Mouse (Mus musculus): ENCODE measurements around the gene Gpr18. TPM values are rescaled to one million over a fixed set of nuclear protein-coding genes. Genes with fewer than 3 reads are reported as not detected.

Gene Gpr18
- total RNA-seq, 2 experiments from 2014 or later, result not detected

DNA sequence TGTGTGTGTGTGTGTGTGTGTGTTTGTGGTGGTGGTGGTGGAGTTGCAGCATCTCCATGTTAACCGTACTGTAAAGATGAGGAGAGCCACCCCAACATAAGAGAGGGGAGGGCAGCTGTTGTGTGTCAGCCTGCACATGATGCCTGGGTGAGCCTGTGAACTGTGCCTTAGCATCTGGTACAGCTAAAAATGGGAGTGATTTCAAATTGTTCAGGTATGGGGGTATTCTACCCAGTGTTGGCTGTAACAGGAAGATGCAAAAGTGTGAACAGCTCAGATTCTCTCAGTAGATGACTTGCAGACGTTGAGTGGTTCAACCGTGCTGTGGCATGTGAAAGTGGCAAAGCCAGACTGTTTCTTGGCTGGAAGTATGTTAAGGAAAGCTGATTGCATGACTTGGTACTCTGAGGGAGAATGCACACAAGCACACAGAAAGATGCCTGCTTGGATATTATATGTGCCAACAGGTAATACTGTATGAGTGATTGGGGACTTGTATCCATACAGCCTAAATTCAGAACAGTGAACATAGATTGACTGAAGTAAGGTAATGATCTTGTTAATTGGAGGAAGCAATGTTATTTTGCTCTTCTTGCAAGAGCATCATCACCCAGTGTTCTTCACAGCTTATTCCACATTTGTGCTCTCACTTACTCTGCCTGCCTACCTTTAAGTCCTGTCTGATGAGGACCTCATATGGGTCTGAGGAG, 42.6 kb upstream of the Gpr18 start:
- H3K27ac ChIP-seq, result no peak overlapping the region
- DNase-seq (ENCODE audit: low spot score in 2 of 2), result no peak
- no peak for TF ChIP-seq CTCF (conservative IDR thresholded peaks at IDR 0.05)
- H3K4me3 ChIP-seq, result no peak overlapping the region

DNA sequence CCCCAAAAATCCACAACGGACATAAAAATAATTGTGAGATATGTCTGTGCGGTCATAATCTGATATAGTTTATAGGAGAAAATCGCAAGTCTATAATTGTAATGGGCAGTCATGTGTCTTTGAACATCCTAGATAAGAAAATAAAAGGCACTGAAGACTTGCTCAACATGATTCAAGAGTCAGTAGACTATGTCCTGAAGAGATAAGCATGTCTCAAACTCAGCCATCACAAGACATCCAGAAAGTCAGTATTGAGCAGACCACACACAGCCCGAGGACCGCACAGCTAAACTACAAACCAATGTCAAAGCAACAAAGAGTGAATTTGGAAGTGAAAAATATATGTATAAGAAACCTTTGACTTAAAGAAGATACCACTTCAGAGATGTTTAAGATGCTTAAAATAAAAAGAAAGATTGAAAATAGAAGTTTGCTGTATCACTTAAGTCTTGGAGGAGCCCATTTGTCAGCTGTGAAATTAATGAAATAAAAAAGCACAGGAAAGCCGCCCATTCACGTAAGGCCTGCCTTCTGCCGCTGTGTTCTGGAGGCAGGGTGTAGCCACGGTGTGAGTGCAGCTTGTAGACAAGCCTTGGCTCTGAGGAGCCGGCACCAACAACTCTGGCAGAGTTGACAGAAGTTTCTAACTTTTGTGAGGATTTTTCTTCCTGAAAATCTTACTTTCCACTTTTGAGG, 41.7 kb upstream of the Gpr18 start:
- Histone ChIP-seq H3K4me3 (no peak overlapping the region), H3K27ac (no peak overlapping the region)
- no peak for DNase-seq (ENCODE audit: low spot score in 2 of 2)
- no peak for TF ChIP-seq CTCF (conservative IDR thresholded peaks at IDR 0.05)

DNA sequence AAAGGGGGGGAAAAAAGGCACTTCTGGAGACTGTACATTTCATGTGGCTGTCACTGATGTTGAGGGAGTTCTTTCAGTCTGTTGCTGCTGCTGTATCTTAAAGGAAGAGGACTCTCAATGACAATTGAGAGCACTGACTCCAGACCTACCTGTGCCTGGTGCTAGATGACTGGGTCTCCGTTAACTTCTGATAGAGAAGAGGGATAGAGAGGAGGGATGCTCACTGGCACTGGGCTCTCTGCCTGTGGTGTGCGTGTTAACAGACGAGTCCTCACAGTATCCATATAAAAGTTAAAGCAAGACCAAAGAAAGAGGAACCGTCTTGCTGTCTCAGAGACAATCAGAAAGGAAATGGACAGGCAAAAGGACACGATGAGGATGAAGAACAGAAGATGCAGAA, 40.7 kb upstream of the Gpr18 start:
- H3K4me3 ChIP-seq, result no peak overlapping the region
- no peak overlapping the region for H3K27ac ChIP-seq
- no peak for DNase-seq (ENCODE audit: low spot score in 2 of 2)
- TF ChIP-seq CTCF (conservative IDR thresholded peaks at IDR 0.05), result no peak

DNA sequence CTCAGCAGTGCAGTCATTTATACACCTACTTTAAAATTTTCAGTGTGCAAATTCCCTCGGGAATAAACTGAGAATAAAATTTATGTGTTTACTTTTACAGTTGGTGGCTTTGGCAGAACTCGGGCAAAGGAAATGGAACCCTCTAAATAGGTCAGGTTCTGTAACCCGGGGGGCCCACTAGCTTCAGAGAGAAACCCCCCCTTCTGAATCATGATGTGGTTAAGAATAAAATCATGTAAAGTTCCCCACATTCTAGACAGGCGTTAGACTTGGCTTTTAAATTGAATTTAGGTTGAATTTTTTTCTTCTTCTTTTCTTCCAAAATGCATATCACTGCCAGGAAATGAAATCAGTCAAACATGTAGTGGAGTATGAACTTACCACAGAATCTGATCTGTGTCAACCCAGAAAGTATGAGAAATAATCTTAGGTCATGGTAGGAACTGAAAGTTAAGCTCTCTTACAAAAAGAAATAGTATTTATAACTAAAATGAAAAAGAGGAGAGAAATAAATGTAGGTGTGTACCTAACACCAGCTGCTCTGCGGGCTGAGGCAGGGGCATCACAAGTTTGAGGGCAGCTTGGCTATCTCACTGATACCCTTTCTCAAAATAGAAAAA, 39.7 kb upstream of the Gpr18 start:
- TF ChIP-seq CTCF (conservative IDR thresholded peaks at IDR 0.05), result no peak
- no peak overlapping the region for H3K27ac ChIP-seq

DNA sequence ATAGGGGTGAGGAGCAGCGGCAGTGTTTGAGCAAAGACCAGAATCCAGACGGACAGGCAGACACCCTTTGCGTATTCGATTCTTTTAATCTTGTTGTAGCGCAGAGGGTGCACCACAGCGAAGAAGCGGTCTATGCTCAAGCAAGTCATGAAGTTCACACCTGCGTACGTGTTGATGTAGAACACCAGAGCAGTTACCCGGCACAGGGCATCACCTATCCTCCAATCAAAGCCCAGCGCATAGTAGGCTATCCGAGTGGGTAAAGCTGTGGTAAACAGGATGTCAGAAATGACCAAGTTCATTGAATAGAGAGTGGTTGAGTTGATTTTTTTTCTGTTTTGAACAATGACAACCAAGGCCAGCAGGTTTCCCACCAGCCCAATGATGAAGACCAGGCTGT, 39.0 kb upstream of the Gpr18 start:
- H3K27ac ChIP-seq, result no peak overlapping the region
- no peak overlapping the region for H3K4me3 ChIP-seq
- no peak for TF ChIP-seq CTCF (conservative IDR thresholded peaks at IDR 0.05)
- DNase-seq (ENCODE audit: low spot score in 2 of 2), result no peak

More for the DNA sequence above, 39.7 kb upstream of the Gpr18 start:
- DNase-seq (ENCODE audit: low spot score in 2 of 2), result no peak
- H3K4me3 ChIP-seq, result no peak overlapping the region

DNA sequence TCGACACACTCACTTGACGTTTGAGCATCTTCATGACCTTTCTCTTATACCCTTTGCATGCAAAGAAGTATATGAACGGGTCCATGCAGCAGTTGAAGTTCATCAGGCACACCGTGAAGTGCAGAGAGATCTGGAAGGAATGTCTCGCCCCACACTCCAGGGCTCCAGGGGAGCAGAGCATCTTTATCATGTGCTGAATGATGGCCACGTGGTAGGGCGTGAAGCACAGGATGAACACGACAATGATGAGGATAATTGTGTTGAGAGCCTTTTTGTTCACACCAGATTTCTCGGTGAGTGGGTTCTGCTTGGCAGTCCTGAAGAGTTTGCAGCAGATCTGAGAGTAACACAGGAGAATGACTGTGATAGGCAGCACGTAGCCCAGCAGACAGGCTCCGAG, 38.5 kb upstream of the Gpr18 start:
- no peak for DNase-seq (ENCODE audit: low spot score in 2 of 2)
- no peak overlapping the region for H3K27ac ChIP-seq
- no peak for TF ChIP-seq CTCF (conservative IDR thresholded peaks at IDR 0.05)
- H3K4me3 ChIP-seq, result no peak overlapping the region

DNA sequence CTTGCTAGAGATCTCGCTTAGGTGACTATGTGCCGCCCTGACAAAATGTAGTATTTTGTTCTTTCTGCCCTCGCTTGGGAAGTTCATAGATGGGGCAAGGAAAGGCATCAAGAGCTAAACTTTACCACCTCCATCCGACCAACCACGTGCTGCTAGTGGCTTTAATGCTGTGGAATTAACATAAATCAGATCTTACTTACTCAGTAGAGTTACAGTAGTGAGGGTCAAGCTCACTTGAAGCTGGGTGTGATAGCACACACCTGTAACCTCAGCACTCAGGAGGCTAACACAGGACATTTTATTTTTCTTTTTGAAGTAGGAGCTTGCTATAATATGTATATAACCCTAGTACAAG, 36.4 kb upstream of the Gpr18 start:
- H3K4me3 ChIP-seq, result no peak overlapping the region
- no peak for TF ChIP-seq CTCF (conservative IDR thresholded peaks at IDR 0.05)
- no peak for DNase-seq (ENCODE audit: low spot score in 2 of 2)
- H3K27ac ChIP-seq, result no peak overlapping the region

DNA sequence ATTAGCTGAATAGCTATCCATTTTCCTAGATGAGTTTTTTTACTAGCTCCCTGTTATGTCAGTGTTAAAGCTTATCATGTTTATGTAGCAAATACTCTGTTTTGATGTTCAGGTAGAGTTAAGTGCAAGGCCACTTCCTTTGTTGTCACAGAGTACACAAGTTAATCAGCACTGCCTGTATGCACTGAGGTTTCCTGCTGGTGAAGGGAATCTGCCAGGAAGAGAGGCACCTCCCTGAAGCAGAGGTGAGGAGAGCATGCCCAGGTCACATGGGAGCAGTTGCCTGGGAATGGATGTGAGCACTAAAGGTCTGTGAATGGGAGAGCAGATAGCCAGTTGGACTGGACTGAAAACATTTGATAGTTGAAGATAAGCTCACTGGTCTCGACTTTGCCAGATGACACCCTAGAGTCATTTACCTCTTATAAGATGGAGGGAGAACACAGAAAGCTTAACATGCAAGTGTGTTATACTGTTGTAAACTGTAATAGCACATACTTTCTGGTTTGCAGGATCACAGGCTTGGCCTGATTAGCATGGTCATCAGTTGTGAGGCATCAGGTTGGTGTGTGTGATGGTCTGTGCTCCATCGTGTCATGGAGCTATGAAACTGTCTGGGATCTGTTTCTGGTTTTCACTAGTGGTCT, 35.9 kb upstream of the Gpr18 start:
- no peak for TF ChIP-seq CTCF (conservative IDR thresholded peaks at IDR 0.05)
- Histone ChIP-seq H3K4me3 (no peak overlapping the region), H3K27ac (no peak overlapping the region)
- no peak for DNase-seq (ENCODE audit: low spot score in 2 of 2)

DNA sequence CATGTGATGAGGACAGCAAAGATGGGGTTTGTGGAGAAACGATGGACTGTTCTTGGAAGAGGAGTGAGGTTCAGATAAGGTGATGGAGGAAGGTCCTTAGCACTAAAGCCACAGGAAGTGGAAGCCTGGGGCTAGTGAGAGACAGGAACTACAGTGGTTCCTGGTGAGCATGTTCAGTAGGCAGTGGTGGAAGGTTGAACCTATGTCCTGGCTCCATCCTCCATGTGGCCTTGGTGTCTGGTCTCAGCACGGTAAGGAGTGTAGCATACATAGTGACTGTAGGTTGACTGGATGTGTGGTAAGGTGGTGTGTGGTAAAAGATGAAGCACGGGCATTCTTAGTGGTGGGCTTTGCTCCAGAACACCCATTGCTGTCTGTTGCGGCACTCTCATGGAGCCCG, 34.3 kb upstream of the Gpr18 start:
- DNase-seq (ENCODE audit: low spot score in 2 of 2), result no peak
- TF ChIP-seq CTCF (conservative IDR thresholded peaks at IDR 0.05), result no peak
- Histone ChIP-seq H3K27ac (no peak overlapping the region), H3K4me3 (no peak overlapping the region)

DNA sequence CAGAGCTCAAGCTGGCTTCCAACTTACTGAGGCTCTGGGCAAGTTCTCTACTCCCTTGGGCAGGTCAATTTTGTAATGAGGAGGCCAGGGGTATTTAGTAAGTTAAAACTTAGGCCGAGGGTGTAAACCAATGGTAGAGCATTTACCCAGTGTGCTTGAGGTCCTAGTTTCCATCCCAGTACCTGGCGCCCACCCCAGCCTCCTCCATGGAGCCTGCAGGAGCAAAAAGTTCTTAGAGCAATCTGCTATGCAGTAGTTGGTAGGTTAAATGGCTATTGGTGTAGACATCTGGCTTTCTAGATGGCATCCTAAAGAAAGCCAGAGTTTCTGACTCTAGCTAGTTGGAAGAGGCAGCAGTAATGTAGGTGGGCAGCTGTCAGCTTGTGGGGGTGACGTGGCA, 33.9 kb upstream of the Gpr18 start:
- H3K27ac ChIP-seq, result no peak overlapping the region
- no peak overlapping the region for H3K4me3 ChIP-seq
- DNase-seq (ENCODE audit: low spot score in 2 of 2), result no peak
- TF ChIP-seq CTCF (conservative IDR thresholded peaks at IDR 0.05), result no peak

DNA sequence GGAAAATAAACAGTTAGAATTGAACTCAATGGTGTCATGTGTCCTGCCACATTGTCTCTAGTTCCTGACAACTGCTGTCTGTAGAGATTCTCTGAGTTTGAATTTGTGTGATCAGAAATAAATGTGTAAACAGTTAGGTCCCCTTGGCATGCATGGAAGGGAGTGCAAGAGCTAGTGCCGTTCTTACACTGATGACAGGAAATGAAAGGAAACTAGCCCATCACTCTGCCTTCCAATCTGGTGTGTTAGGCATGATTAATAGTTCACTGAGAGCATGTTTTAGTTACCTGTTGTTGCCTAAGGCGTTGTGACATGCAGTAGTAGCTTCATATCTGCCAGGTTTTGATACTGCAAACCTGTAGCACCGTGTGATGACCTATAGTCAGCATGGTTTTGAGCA, 32.4 kb upstream of the Gpr18 start:
- no peak for DNase-seq (ENCODE audit: low spot score in 2 of 2)
- Histone ChIP-seq H3K4me3 (no peak overlapping the region), H3K27ac (no peak overlapping the region)
- no peak for TF ChIP-seq CTCF (conservative IDR thresholded peaks at IDR 0.05)

DNA sequence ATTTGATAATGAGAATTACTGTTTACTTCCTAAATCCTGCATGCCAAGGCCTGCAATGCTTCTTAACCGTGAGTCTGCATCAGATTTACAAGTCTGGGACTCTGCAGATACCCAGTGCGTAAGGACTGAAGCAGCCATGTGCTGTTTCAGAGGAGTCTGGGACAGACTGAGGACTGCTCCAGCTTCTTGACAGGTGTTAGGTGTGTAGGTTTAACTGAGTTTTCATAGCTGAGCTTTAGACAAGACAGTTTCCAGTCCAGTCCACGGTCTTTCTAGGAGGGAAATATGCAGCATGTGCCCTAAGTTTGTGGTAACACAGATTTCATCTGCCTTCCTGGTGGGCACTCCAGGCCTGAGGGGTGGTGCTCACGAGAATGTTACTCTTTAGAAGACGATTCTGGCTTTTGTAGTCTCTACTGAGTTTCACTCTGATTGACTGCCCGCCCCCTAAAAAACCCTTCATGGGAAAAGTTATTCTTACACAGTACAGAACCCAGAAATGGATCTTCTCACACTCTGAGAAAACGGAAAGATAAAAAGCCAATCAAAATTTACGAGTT, 31.7 kb upstream of the Gpr18 start:
- no peak for TF ChIP-seq CTCF (conservative IDR thresholded peaks at IDR 0.05)
- H3K4me3 ChIP-seq, result no peak overlapping the region
- DNase-seq (ENCODE audit: low spot score in 2 of 2), result no peak
- H3K27ac ChIP-seq, result no peak overlapping the region

DNA sequence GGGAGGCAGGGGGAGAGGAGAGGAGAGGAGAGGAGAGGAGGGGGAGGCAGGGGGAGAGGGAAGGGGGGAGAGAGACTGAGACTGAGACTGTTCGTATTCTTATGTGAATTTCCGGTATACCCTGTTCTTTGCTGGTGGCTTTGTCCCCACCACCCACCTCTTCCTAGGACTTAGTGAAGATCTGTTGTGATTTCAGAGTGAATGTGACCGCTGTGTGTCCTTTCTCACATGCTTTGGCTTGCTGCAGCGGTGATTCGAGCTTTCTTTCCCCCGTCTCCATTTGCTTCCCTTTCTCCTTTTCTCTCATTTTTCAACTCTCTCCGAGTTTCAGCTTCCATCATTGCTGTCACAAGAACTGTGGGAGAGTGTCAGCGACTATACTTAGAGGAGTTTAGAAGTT, 31.1 kb upstream of the Gpr18 start:
- DNase-seq (ENCODE audit: low spot score in 2 of 2), result no peak
- no peak overlapping the region for H3K27ac ChIP-seq
- no peak overlapping the region for H3K4me3 ChIP-seq
- no peak for TF ChIP-seq CTCF (conservative IDR thresholded peaks at IDR 0.05)

Data from layer of hippocampus, adult 2 months (tissue).